Mouse (Mus musculus) skeletal muscle tissue, adult 2 months (tissue): ENCODE measurements at regions not wholly inside any gene's neighbourhood (a gene's known extent, or its start where the extent isn't known, plus 50 kb on each side); places are given as distances from the start of the nearest gene placed in this dataset.
A peak's percentile ranks its signal among the peaks of the same experiment; 100 is the strongest.

Source experiments
- DNase-seq: peaks from one replicate; pipeline ENCODE4 v3.0.0-alpha.2; 2012; ENCODE audit warnings: low read depth, low spot score

GRCm38 (mm10) chr12:26781537-26781936 lies 312.5 kb downstream of the Cmpk2 start:
- DNase-seq: no peak

DNA sequence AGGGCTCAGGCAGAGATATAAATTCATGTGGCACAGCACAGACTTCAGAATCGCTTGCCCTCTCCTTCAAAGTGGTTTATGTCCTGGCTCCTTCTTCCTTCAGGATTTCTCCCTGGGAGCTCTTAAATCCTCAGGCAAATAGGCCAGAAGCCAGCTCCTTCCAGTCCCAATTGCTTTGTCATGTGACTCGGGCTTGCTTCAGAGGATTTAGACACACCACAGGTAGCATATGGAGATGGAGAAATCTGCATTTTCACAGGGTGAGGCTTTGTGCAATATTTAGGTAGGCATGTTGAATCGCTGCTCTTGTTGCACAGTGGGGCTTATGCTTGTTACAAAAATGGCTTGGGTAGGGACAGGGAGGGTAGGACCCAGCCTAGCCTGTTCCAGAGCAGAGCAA lies 309.8 kb downstream of the Cmpk2 start:
- no peak for DNase-seq

GRCm38 (mm10) chr12:26776986-26777385 lies 308.0 kb downstream of the Cmpk2 start:
- DNase-seq: no peak

DNA sequence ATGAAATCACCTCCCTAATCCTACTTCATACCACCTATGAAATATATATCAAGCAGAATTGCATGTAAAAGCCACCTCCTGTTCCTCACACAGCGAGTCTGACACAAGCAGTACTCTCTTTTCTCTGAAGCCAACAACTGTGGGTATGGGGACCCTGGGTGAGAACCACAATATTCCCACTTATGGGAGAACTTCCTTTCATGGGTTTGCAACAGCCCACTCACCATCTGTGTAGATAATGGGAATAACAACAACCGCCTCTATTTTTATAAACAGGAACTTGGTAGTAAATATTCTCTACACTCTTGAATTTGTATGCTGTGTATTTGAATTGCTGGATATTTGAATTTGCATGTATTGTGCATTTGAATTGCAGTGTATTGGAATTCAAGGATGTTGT lies 305.0 kb downstream of the Cmpk2 start:
- DNase-seq: no peak

DNA sequence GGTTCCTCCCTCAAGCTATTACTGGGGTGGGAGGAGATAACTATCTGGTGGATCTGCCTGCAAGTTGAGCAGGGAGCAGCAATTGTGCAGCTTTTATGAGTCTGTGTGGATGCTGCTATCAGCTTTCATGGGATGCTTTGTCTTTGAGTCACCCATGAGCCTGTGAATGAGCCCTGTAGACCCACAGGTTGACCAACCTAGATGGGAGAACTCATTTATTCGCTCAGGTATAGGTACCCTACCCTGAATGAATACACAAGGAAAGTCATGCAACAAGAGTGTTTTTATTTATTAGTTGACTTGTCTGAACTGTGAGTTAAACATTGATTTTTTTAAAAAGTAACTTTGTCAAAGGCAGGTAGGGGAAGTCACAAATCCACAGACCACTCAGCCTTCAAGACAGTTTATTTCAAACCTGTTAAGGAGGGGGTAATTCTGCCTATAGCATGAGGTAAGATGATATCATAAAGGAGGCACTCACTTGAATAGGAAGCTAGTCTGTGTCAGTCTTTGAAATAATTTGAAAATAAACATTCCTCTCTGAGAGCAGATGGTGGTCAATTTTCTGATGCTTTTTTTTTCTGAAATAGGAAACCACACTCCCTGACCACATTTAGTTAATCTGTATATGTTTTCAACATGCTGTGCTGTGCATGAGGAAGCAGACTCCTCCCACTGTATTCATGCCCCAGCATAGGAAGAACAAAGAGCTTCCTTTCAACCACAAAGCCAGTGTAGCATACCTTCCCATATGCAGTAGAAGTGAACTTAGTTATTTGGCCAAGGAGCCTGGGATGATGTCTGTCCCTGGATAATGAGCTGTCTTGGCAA lies 302.0 kb downstream of the Cmpk2 start:
- no peak for DNase-seq

DNA sequence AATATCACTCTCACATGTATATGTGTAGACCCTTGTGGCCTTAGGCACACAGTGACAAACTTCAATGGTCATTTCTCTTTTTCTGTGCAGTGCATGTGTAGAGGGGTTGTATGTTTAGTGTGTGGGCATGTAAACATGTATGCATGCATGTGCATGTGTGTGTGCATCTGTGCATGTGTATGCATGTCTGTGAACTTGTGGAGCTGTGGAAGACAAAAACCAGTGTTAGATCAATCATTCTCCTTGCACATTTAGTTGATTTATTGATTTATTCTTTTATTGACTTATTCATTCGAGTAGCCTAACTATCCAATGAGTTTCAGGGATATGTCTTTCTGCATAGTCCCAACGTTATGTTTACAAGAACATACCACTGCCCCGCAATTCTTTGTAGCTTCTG lies 298.5 kb downstream of the Cmpk2 start:
- no peak for DNase-seq

DNA sequence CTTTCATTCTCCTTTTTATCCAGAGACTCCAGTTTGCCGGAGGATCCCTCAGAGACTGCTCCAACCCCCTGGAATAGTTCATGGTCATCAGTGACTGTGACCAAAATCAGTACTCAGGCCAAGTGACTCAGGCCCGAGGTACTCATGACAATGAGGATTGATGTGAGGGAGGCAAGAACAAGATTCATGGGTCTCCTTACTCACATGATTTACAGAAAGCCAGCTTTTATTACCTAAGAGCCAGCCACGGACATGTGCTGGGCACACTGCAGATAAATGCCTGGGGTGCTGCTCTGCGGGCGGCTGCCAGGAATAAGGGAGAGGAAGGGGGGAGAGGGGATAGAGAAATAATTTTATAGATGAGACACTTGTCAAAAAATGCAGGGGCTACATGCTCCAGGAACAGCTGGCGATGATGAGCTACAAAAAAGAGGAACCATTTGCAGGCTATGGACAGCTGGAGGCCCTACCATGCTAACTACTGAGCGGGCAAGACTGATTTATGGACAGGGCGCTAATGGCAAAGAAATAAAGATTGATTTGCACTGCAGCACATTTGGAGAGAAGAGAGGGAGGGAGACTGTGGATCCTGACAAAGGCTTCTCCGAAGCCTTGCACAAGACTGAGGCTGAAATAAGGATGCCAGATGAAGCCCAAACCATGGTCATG lies 289.8 kb downstream of the Cmpk2 start:
- no peak for DNase-seq

GRCm38 (mm10) chr12:26756284-26756683 lies 287.3 kb downstream of the Cmpk2 start:
- DNase-seq: no peak

- no peak for DNase-seq
Observed at GRCm38 (mm10) chr12:26754611-26755010, 285.6 kb downstream of the Cmpk2 start.

DNA sequence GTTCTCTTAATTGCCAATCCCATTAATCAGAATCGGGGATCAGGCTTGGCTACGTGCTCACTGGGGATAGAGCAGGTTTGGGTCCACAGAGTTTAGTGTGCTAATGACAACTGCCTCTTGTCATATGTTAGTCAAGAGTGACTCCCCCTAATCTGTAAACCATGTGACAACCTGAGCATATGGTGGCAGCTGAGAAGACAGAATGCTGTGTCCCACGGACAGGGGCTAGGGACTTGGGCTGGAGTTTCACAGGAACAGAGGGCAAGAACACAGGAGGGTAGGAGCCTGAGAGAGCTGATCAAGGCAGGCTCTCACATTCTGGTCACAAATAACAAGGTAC lies 265.5 kb downstream of the Cmpk2 start:
- DNase-seq: no peak

- DNase-seq: no peak
Observed at GRCm38 (mm10) chr12:26733822-26734557, 265.0 kb downstream of the Cmpk2 start.

DNA sequence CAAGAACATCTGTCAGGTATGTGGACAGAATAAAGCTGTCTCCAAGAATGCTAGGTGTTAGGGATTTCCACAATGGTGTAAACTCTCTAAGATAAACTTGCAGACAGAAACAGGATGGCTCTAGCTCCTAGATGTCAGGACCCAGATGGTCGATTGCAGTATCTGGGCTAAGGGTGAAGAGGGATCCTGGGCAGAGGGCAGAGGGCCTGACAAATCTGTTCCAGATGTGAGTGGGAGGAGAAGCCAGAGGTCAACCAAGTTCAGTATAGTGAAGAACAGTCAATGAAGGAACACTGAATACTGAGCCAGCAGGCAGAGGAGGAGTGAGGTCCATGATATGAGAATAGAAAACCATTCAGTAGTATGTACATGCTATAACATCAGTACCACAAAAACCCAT lies 254.4 kb downstream of the Cmpk2 start:
- peak; percentile 5 for DNase-seq

DNA sequence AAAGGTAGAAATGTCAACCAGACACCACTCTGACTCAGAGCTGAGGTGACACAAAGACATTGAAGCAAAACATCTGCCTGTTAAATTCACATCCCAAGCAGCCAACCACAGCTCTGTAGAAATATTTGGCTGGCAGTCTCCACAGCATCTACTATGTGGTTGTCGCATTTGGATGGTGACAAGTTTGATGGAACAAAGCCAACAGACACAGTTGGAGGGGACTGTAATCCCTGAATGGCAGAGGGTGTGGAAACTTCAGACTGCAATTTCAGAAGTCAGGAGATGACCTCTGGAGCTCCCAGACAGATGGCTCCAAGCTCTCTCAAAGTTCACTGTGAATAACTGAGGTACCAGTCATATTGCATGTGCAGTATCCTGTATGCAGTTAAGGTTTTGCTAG lies 229.8 kb downstream of the Cmpk2 start:
- no peak for DNase-seq

DNA sequence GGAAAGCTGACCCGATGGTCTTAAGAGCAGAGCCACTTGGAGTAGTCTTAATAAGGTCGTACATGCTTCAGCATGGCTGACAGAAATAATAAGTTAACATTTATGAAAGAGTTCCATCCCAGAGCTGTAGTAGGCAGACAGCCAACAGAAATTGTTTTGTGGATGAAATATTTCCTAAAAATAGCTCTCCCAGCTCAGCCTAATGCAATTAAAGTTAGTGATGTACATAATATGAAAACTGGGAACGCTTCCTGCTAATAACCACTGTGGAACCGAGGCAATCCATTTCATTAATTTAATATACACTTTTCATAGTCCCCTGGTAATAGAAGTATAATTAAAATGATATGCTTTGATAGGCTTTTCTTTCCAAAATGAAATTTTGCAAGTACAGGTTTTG lies 219.0 kb downstream of the Cmpk2 start:
- no peak for DNase-seq

GRCm38 (mm10) chr12:26680568-26680947 lies 211.6 kb downstream of the Cmpk2 start:
- no peak for DNase-seq

GRCm38 (mm10) chr12:26679887-26680567 lies 211.0 kb downstream of the Cmpk2 start:
- DNase-seq: no peak

DNA sequence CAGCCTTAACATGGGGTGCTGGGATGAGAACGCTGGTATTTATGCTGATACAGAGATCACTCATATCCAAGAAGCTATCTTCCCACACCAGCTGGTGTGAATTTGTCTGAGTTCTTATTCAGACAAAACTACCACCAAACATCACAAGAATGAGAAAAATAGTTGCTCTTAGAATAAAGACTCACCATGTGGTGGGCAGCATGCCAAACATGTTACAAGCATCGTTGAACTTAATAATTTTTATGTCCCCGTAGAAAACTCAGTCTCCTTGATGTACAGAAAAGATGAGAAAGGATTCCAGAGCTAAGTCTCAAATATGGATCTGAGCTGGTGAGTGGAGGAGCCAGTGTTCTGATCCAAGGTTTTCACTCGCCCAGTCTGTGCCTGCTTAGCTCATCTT lies 196.5 kb downstream of the Cmpk2 start:
- no peak for DNase-seq

GRCm38 (mm10) chr12:26654251-26654650 lies 185.2 kb downstream of the Cmpk2 start:
- DNase-seq: no peak

DNA sequence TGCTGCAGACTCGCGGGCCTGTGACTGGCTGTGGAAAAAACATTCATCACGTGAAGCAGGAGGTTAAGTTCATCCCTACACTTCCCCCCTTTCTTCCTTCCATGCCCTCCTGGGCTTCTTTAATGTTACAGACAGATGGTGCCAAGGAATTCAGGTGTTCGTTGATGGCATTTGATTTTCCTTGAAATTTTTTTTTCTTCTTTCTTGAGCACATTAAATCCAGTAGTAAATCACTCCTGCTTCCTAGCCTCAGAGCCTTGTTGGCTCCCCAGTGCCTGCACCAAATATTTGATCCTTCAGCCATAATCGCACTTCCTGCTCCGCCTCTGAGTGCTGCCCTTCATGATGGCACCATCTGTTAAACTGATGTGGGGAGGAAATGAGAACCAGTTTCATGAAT lies 184.8 kb downstream of the Cmpk2 start:
- DNase-seq: no peak

DNA sequence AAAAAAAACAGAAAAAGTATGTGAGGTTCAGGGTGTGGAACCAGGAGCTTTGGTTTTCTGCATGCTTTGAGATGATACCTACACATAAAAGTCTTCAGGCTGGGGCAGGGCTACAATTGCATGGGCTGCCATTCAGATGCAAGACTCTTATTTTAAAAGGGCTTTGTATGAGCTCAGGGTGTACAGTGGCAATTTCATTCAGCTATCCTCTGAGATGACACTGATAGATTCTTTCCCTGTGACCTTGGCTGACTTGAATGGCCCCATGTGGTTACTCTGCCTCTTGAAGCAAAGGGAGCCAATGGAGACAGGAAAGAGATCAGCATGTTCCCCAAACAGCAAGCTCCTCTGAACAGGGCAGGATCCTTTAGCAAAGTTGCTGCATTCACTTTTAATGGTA lies 177.1 kb downstream of the Cmpk2 start:
- peak; percentile 26 for DNase-seq

DNA sequence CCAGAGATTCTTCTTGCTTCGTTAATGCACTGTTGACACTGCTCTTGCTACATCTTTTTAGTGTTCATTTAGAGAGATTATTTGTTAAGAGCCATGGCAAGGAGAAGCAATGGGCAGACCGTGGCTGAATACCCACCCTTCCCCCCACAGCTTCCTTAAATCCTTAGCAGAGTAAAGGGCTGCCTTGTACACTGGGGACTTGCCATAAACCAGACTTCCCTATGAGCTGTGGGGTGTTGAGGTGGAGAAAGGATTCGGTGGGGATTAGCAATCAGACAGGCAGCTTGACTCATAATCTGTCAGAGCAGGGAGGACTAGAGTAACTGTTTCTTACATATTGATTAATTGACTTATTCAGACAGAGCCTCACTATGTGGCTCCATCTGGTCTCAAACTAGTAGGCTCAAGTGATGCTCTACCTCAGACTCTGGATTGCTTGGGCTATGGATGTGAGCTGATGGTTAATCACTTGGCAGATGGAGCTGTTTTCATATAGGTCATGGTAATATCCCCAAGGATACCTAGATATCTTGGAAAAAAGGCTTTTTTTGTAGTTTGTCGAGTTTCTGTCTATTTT lies 166.7 kb downstream of the Cmpk2 start:
- DNase-seq: no peak

- no peak for DNase-seq
Observed at GRCm38 (mm10) chr12:26635253-26635652, 166.2 kb downstream of the Cmpk2 start.
